Mouse (Mus musculus): Measurements from ENCODE around the gene Ppp4r2.

- TF ChIP-seq POLR2A (IDR thresholded peaks at IDR 0.05; ENCODE audit: low read depth, low read length), result no peak
- TF ChIP-seq CTCF (IDR thresholded peaks at IDR 0.05; ENCODE audit: borderline replicate concordance, insufficient read depth, low read length), result no peak
Observed at GRCm38 (mm10) chr6:100834489-100835160, 1.2 kb downstream of the Ppp4r2 start.
